Mouse (Mus musculus): Measurements from ENCODE around the gene Fam217b. TPM values are rescaled to one million over a fixed set of nuclear protein-coding genes. Genes with fewer than 3 reads are reported as not detected.

The Fam217b gene
- polyA plus RNA-seq, 1 experiment: 11.4 TPM

GRCm38 (mm10) chr2:178433495-178433894, 19.2 kb downstream of the Fam217b start:
- no peak overlapping the region for H3K27ac ChIP-seq (ENCODE audit: insufficient read depth, low read length)
- no peak overlapping the region for H3K4me3 ChIP-seq (ENCODE audit: insufficient read depth, low read length)
- TF ChIP-seq POLR2A (IDR thresholded peaks at IDR 0.05; ENCODE audit: low read depth, low read length) (no peak), CTCF (IDR thresholded peaks at IDR 0.05; ENCODE audit: borderline replicate concordance, insufficient read depth, low read length) (no peak)
- H3K4me1 ChIP-seq (ENCODE audit: control insufficient read depth, insufficient read depth, low read length): peaks cover 5% of the 10 kb centered on the region; the same call in 1 of the 2 replicates

GRCm38 (mm10) chr2:178433903-178434302, 19.6 kb downstream of the Fam217b start:
- TF ChIP-seq CTCF (IDR thresholded peaks at IDR 0.05; ENCODE audit: borderline replicate concordance, insufficient read depth, low read length) (no peak), POLR2A (IDR thresholded peaks at IDR 0.05; ENCODE audit: low read depth, low read length) (no peak)
- Histone ChIP-seq H3K27ac (ENCODE audit: insufficient read depth, low read length) (no peak overlapping the region), H3K4me1 (ENCODE audit: control insufficient read depth, insufficient read depth, low read length) (peaks cover 5% of the 10 kb centered on the region; the same call in 1 of the 2 replicates), H3K4me3 (ENCODE audit: insufficient read depth, low read length) (no peak overlapping the region)

GRCm38 (mm10) chr2:178437311-178437710, 23.0 kb downstream of the Fam217b start:
- peaks cover 5% of the 10 kb centered on the region; the same call in 1 of the 2 replicates for H3K4me1 ChIP-seq (ENCODE audit: control insufficient read depth, insufficient read depth, low read length)
- TF ChIP-seq POLR2A (IDR thresholded peaks at IDR 0.05; ENCODE audit: low read depth, low read length) (no peak), CTCF (IDR thresholded peaks at IDR 0.05; ENCODE audit: borderline replicate concordance, insufficient read depth, low read length) (no peak)
- H3K4me3 ChIP-seq (ENCODE audit: insufficient read depth, low read length): no peak overlapping the region
- H3K27ac ChIP-seq (ENCODE audit: insufficient read depth, low read length): no peak overlapping the region

GRCm38 (mm10) chr2:178449386-178449785, 35.1 kb downstream of the Fam217b start:
- no peaks in the 10 kb centered on the region for H3K4me1 ChIP-seq (ENCODE audit: control insufficient read depth, insufficient read depth, low read length)
- TF ChIP-seq POLR2A (IDR thresholded peaks at IDR 0.05; ENCODE audit: low read depth, low read length) (no peak), CTCF (IDR thresholded peaks at IDR 0.05; ENCODE audit: borderline replicate concordance, insufficient read depth, low read length) (no peak)
- no peak overlapping the region for H3K27ac ChIP-seq (ENCODE audit: insufficient read depth, low read length)
- H3K4me3 ChIP-seq (ENCODE audit: insufficient read depth, low read length): no peak overlapping the region

GRCm38 (mm10) chr2:178450236-178450635, 35.9 kb downstream of the Fam217b start:
- TF ChIP-seq POLR2A (IDR thresholded peaks at IDR 0.05; ENCODE audit: low read depth, low read length): no peak
- TF ChIP-seq CTCF (IDR thresholded peaks at IDR 0.05; ENCODE audit: borderline replicate concordance, insufficient read depth, low read length): no peak

GRCm38 (mm10) chr2:178450961-178451360, 36.6 kb downstream of the Fam217b start:
- TF ChIP-seq CTCF (IDR thresholded peaks at IDR 0.05; ENCODE audit: borderline replicate concordance, insufficient read depth, low read length) (no peak), POLR2A (IDR thresholded peaks at IDR 0.05; ENCODE audit: low read depth, low read length) (no peak)
- Histone ChIP-seq H3K4me3 (ENCODE audit: insufficient read depth, low read length) (no peak overlapping the region), H3K4me1 (ENCODE audit: control insufficient read depth, insufficient read depth, low read length) (peaks cover 3% of the 10 kb centered on the region; the same call in 1 of the 2 replicates), H3K27ac (ENCODE audit: insufficient read depth, low read length) (no peak overlapping the region)

More at GRCm38 (mm10) chr2:178450236-178450635, 35.9 kb downstream of the Fam217b start:
- Histone ChIP-seq H3K4me3 (ENCODE audit: insufficient read depth, low read length) (no peak overlapping the region), H3K27ac (ENCODE audit: insufficient read depth, low read length) (no peak overlapping the region), H3K4me1 (ENCODE audit: control insufficient read depth, insufficient read depth, low read length) (no peaks in the 10 kb centered on the region)

GRCm38 (mm10) chr2:178454664-178455516, 40.6 kb downstream of the Fam217b start:
- Histone ChIP-seq H3K4me1 (ENCODE audit: control insufficient read depth, insufficient read depth, low read length) (peaks cover 5% of the 10 kb centered on the region; the same call in 1 of the 2 replicates), H3K27ac (ENCODE audit: insufficient read depth, low read length) (peak overlapping the region; percentile 87), H3K4me3 (ENCODE audit: insufficient read depth, low read length) (no peak overlapping the region)
- TF ChIP-seq CTCF (IDR thresholded peaks at IDR 0.05; ENCODE audit: borderline replicate concordance, insufficient read depth, low read length) (no peak), POLR2A (IDR thresholded peaks at IDR 0.05; ENCODE audit: low read depth, low read length) (peak; percentile 17; the same call in 1 of the 2 replicates)

- no peak for TF ChIP-seq POLR2A (IDR thresholded peaks at IDR 0.05; ENCODE audit: low read depth, low read length)
- TF ChIP-seq CTCF (IDR thresholded peaks at IDR 0.05; ENCODE audit: borderline replicate concordance, insufficient read depth, low read length): no peak
- Histone ChIP-seq H3K27ac (ENCODE audit: insufficient read depth, low read length) (no peak overlapping the region), H3K4me1 (ENCODE audit: control insufficient read depth, insufficient read depth, low read length) (peaks cover 5% of the 10 kb centered on the region; the same call in 1 of the 2 replicates), H3K4me3 (ENCODE audit: insufficient read depth, low read length) (no peak overlapping the region)
Measured at GRCm38 (mm10) chr2:178457414-178457813, 43.1 kb downstream of the Fam217b start.

GRCm38 (mm10) chr2:178460353-178460752, 46.0 kb downstream of the Fam217b start:
- Histone ChIP-seq H3K27ac (ENCODE audit: insufficient read depth, low read length) (no peak overlapping the region), H3K4me3 (ENCODE audit: insufficient read depth, low read length) (no peak overlapping the region), H3K4me1 (ENCODE audit: control insufficient read depth, insufficient read depth, low read length) (peaks cover 5% of the 10 kb centered on the region; the same call in 1 of the 2 replicates)
- TF ChIP-seq POLR2A (IDR thresholded peaks at IDR 0.05; ENCODE audit: low read depth, low read length) (no peak), CTCF (IDR thresholded peaks at IDR 0.05; ENCODE audit: borderline replicate concordance, insufficient read depth, low read length) (no peak)
